Mouse (Mus musculus) layer of hippocampus, adult 9-10 months (tissue): ENCODE results near the gene Plk3.

Experiments
- DNase-seq: peaks from one replicate; pipeline ENCODE4 v3.0.0; 2022; ENCODE audit warnings: low spot score

Gene Plk3

DNA sequence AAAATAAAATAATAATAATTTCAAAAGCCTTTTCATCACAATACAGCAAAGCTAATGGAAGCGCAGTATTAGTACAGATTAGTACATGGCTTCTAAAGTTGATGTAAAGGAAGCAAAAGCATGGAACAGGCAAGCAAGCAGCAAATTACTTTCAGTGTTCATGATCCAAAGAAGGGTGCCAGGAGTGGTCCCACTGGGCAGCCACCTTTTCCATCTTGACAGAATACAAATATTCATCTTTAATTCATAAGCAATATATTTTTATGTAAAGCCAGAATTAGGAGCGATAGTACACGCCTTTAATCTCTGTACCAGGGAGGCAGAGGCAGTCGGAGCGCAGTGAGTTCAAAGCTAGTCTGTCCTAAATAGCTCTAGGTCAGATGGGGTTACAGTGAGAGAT is 14.1 kb downstream of the Plk3 start:
- DNase-seq = no peak

DNA sequence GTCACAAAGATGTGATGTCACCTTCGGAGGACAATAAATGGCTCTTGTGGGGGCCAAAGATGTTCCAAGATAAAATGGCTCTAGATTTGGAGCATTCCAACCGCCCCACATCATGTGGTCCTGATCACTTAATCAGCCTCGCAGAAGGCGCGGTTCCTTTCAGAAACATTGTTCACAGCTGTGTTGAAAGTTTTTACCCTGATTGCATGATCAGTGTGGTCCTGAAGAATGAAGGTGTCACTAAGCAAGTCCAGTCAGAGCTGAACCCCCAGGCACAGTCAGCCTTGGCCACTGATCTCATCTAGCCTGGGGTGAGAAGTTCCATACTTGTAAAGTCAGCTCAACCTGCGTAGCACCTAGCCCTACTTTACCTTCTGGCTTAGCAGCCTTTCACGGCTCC is 15.8 kb downstream of the Plk3 start:
- no peak for DNase-seq

DNA sequence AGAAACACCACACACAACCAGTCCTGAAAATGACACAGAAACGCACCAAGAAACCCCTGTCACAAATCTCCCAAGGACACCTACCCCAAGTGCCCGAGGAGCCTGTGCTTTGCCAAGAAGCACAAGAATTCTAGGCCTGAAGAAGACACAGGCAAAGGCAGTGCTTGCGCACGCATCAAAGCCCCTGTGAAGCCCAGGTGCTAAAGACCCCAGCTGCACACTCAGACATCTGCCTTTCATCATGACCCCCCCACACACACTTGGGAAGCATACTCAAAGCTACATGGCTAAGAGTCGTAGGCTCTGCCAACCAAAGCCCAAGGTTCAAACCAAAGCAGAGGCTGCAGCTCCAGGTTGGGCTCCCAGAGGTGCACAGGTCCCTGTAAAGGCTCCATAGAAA is 18.2 kb downstream of the Plk3 start:
- DNase-seq = no peak

DNA sequence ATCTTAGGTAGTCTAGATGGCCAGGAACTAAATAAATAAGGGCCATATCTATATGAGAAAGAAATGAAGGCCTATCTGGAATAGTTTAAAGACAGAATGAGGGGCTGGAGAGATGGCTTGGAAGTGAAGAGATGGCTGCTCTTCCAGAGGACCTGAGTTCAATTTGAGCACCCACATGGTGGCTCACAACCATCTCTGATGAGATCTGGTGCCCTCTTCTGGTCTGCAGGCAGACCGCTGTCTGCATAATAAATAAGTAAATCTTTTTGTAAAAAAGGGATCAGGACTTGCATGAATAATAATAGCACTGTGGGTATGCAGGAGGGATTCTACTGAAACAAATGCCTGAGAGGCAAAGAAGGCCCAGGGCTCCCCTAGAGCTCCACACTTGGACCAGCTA is 20.5 kb downstream of the Plk3 start:
- no peak for DNase-seq

DNA sequence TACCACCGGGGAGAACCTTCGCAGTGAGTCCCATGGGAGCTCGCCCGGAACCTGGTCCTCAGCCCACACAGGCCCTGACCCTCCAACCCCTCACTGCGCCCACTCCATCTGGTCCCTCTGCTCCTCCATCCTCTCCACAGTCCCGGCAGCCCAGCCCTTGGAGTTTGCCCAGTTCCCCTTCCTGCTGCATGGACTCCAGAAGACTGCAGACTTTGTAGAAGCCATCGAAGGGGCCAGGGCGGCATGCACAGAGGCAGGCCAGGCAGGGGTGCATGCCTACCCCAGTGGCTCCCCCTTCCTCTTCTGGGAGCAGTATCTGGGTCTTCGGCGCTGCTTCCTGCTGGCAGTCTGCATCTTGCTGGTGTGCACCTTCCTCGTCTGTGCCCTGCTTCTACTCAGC is 22.8 kb downstream of the Plk3 start:
- DNase-seq = no peak

DNA sequence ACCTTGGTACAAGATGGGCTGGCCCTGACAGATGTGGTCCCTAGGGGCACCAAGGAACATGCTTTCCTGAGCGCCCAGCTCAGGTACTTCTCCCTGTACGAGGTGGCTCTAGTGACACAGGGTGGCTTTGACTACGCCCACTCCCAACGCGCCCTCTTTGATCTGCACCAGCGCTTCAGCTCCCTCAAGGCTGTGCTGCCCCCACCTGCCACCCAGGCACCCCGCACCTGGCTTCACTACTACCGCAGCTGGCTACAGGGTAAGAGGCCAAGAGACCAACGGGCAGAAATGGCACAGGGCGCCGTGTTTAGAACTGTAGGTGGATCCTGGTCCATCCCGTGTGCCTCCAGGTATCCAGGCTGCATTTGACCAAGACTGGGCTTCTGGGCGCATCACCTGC is 23.5 kb downstream of the Plk3 start:
- DNase-seq = no peak

DNA sequence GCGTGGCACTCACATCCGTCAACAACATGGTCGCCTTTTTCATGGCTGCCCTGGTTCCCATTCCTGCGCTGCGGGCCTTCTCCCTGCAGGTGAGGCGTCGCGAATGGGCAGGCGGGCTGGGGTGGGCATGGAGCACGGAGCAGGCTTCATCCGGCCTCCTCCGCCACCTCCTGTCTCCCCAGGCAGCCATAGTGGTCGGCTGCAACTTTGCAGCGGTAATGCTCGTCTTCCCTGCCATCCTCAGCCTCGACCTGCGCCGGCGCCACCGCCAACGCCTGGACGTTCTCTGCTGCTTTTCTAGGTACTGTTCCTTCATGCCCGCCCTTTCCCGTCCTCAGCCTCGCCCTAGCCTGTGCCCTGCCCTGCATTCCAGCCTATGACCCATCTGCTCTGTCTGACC is 24.4 kb downstream of the Plk3 start:
- DNase-seq = no peak

DNA sequence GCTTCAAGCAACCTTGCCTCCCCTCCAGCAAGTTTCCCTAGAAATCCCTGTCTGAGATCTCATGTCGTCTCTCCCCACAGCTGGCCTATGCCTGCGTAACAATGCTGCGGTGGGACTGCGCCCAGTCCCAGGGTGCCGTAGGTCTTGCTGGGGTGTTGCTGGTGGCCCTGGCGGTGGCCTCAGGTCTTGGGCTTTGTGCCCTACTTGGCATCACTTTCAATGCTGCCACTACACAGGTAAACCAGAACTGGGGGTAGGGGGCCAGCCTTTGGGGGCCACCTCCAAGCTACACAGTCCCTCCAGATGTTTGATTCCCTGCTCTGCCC is 25.3 kb downstream of the Plk3 start:
- no peak for DNase-seq

DNA sequence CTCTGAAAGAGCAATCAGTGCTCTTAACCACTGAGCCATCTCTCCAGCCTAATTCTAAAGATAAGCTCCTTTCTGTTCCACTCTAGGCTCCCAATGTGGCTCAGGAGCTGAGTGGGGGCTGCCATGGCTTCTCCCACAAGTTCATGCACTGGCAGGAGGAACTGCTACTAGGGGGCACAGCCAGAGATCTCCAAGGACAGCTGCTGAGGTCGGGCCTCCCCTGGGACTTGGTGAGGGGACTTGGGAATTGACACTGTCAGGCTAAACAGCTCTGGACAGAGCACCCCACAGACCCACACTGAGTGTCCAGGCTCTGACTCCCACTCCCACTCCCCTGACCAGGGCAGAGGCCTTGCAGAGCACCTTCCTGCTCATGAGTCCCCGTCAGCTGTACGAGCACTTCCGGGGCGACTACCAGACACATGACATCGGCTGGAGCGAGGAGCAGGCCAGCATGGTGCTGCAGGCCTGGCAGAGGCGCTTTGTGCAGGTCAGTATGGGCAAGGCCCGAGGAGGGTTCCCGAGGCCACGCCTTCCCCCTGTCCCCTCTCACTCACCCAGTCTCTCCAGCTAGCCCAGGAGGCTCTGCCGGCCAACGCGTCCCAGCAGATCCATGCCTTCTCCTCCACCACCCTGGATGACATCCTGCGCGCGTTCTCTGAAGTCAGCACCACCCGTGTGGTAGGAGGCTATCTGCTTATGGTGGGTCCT is 25.8 kb downstream of the Plk3 start:
- no peak for DNase-seq

DNA sequence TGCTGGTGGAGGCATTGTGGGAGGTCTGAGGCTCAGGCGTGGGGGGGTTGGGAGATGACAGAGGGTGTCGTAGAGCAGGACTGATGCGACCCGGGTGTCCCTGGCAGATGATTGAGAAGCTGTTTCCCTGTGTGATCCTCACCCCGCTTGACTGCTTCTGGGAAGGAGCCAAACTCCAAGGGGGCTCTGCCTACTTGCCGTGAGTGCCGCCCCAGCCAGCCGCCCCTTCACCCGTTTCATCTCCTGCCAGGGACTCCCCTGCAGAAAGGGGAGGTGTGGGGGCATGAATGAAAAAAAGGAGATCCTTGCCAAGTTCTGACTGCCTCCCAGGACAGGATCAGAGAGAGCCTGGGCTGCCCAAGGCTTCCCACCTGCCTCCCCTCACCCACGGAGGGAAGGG is 28.6 kb downstream of the Plk3 start:
- DNase-seq = no peak

DNA sequence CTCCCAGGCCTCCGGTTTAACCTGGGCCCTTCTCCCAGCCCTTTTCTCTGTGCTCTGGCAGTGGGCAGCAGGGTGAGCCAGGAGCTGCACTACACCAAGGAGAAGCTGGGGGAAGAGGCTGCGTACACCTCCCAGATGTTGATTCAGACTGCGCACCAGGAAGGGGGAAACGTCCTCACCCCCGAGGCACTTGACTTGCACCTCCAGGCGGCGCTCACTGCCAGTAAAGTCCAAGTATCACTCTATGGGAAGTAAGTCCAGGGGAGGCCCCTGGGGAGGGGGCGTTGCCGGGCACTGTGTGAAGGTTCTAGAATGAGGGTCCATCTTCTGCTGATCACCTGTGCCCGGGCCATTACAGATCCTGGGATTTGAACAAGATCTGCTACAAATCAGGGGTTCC is 29.1 kb downstream of the Plk3 start:
- no peak for DNase-seq

DNA sequence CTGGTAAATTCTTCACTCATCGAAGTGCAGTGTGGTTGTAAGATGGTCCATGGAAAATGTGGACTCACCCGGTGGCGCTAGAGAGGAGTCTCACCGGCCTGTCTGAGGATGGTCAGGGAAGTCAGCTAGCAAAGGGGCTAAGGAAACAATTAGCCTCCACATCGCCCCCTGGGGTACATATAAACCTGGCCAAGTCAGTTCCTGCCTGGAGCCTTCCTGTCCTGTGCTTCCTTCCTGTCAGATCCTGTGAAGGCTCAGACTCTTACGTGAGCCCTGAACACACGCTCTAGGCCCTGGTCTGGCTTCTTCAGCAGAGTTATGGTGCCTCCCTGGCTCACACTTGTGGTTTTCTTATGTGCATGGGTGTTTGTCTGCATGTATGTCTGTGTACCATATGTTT is 32.5 kb downstream of the Plk3 start:
- no peak for DNase-seq

DNA sequence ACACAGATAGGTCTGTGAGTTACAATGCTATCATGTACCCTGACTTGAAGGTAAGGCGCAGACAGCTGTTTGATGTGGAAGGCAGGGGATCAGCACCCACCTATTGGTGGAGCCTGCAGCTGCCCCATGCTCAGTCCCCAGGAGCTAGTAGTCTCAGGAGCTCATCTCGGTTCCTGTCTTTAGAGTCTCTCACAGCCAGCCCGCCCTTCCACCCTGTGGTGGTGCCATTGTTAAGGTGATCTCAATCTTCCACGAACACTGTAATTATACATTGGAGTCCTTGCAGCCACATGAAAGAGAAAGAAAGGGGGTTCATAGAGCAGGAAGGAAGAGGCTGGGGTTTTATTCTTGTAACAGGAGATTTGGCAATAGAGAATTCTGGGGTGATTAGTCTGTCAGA is 33.7 kb downstream of the Plk3 start:
- no peak for DNase-seq

DNA sequence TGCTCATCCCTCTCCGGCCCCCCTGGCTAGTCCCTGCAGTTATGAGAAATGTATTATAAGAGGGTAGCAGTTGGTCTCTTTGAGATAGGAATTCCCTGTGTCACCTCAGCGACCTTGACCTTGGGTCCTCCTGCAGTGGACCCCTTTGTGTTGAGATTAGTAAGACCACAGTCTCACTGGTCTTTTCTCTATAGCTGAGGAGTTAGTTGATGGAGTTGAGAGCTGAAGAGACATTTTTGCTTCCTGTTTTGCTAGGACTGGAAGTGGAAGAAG is 35.1 kb downstream of the Plk3 start:
- no peak for DNase-seq

DNA sequence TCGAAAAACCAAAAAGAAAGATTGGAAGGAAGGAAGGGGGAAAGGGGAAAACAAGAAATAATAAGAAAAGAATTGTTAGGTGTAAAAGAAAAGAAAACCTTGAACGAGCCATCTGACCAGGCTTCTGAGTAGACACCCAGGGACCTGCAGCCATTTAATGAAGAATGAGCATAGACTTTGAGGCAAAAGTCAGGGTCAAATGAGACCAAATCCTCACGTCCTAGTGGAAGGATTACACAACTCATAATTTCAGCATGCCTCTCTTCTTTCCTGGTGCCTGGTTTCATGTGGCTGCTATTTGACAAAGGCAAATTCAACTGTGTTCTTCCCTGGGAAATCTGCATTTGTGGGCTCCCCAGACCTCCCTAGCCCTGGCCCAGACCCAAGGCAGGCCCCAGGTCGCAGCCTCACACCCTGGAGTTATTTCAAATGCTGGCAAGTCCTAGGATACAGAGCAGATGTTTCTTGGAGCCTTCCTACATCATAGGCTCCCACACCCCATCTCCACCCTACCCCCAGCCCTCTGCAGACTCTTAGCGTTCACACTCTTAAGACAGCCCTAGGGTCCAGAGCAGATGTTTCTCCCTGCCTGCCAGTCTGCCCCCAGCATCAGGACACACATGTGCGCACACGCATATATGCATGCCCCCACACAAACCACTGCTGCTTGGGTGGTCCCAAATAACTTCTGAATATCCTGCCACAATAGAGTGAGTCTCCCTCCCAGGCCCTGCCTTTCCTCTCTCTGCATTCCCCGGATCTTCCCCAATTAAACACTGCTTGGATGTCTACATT is 35.6 kb downstream of the Plk3 start:
- no peak for DNase-seq

DNA sequence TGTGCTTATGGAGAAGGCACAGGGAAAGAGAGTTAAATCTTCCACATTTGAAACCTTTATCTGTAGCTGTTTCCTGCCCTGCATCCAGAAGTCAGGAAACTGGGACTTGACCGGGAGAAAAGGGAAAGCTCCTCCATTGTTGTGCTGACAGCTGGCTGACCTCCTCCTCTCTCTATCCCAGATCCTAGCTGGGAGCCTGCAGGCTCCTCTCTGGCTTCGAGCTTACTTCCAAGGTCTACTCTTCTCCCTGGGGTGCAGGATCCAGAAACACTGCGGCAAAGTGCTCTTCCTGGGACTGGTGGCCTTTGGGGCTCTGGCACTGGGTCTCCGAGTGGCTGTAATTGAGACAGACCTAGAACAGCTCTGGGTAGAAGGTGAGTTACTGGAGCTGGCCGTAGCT is 37.1 kb downstream of the Plk3 start:
- no peak for DNase-seq

DNA sequence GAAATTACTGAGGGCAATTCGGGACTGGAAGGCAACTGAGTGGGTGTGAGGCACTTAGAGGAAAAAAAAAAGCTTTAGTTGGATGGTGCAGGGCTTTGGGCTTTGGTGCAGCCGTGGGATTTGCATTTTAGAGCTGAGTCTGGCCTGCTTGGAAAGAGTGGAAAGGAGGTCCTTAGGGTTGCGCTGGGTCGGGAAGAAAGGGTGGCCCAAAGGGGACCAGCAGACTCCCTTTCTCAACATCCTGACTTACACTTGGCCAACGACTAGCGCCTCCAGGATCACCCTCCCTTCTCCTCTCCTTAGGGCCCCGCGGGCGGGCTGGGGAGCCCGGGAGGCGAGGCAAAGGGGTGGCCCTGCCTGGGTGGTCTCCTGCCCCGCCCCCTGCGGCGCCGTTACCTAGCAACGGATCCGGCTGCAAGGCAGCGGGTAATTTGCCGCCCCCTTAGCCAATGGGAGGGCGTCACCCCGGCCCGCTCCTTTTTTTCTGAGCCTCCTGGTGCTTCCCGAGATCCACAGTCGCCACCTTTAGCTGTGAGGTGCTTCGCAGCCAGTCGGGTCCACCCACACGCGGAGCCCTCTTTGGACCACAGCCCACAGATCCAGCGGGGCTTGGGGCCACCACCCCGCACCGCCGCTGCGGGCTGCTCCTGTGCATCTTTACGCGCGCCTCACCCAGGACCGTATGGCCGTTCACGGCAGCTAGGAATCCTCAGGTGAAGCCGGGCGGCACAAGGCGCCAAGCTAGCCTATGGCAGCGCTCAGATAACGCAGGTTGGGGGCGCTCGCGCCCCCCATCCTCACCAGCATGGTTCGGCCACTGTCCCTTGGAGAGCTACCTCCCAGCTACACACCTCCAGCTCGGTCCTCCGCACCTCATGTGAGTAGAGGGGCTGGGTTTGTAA is 38.0 kb downstream of the Plk3 start, which contains the start of gene Ptch2:
Gene Ptch2, plus strand, starts transcription at position 525 of the 902 bp plus-strand sequence.
- DNase-seq = no peak

DNA sequence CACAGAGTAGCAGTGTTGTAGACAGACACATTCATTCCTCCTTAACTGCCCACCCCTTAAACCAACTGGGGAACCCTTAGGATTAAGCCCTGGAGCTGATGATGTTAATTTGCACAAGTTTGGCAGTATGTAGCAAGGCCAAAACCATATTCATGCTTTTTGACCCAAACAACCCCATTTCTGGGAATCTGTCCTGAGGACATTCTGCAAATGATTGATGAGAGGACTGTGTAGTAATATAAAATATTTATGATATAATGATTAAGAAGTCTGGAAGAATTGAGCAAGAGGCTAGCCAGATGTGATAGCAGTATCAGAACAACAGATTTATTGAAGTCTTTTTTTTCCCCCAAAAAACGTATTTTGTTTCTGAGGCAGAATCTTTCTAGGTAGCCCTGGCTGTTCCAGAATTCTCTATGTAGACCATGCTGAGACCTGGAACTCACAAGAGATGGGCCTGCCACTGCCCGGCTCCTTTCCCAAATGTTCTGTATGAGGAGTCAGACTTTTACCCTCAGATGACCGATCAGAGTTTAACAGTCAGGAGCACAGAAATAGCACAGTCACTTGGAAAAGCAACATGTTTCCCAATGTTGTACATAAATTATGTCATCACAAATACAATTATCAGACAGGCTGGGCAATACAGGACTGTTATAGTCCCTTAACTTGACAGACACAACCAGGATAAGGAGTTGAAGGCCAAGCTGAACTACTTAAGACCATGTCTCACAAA is 39.0 kb downstream of the Plk3 start:
- DNase-seq = no peak

DNA sequence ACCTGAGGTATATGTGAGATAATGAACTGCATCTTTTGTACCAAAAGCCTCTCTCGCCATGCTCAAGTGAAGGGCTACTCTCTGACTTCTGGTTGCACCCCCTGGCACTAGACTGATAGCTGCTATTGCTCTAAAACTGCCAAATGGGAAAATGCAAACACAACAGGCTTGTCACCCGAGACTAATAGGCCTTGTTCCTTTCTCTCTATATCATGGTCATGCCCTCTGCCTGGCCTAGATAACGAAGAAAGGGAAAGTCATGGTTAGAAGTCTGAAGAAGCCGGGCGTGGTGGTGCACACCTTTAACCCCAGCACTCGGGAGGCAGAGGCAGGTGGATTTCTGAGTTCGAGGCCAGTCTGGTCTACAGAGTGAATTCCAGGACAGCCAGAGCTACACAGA is 43.2 kb downstream of the Plk3 start:
- DNase-seq = no peak

DNA sequence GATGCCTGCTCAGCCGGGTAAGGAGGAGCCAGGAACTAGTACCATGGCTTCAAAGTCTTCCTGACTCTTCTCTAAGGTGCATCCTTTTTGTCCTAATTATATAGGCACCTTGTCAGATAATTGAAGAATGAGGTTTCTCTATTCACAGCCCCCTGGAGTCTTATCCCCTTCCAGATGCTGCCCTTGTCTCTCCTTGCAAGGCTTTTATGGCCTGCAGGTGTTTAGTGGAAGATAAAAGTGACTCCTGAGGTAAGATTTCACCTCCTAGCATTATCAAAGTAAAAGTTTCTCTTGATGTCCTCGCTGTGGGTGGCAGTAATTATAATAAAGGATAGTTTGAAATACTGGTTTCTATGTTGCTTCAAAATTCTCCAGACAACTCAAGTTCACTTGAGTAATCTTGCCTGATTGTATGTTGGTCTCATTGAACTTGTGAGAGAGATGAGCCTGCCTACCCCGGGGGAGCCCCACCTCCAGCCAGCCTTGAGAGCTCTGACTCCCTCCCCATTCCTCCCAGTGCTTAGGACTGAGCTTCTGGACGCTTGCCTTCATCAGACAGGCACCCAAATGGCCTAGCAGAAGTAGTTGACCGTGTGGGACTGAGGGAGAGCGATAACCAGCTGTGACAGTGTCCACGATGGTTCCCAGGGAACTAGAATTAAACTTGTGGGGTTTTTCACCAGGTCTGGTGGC is 45.7 kb downstream of the Plk3 start:
- no peak for DNase-seq
